Mouse (Mus musculus) adrenal gland, postnatal 10 days (tissue): ENCODE measurements at regions not wholly inside any gene's neighbourhood (a gene's known extent, or its start where the extent isn't known, plus 50 kb on each side); places are given as distances from the start of the nearest gene placed in this dataset.

ENCODE experiments used
- DNase-seq: peaks from one replicate; pipeline ENCODE4 v3.0.0; 2021; ENCODE audit warnings: mixed read lengths

GRCm38 (mm10) chr1:190526046-190526445 lies 355.5 kb upstream of the Prox1 start:
- no peak for DNase-seq

GRCm38 (mm10) chr1:190500106-190500505 lies 329.6 kb upstream of the Prox1 start:
- no peak for DNase-seq

- no peak for DNase-seq
Measured at GRCm38 (mm10) chr1:190497474-190497873, 327.0 kb upstream of the Prox1 start.

GRCm38 (mm10) chr1:190495741-190496520 lies 325.4 kb upstream of the Prox1 start:
- no peak for DNase-seq

GRCm38 (mm10) chr1:190486551-190487104 lies 316.1 kb upstream of the Prox1 start:
- DNase-seq, result no peak

- DNase-seq, result no peak
Measured at GRCm38 (mm10) chr1:190483366-190483765, 312.9 kb upstream of the Prox1 start.

- no peak for DNase-seq
Measured at GRCm38 (mm10) chr1:190481071-190481470, 310.6 kb upstream of the Prox1 start.

- no peak for DNase-seq
Measured at GRCm38 (mm10) chr1:190480601-190481000, 310.1 kb upstream of the Prox1 start.

- DNase-seq, result no peak
Measured at GRCm38 (mm10) chr1:190472761-190473160, 302.2 kb upstream of the Prox1 start.

GRCm38 (mm10) chr1:190470336-190470735 lies 299.8 kb upstream of the Prox1 start:
- no peak for DNase-seq

GRCm38 (mm10) chr1:190457541-190458061 lies 287.1 kb upstream of the Prox1 start:
- no peak for DNase-seq

GRCm38 (mm10) chr1:190453549-190453948 lies 283.0 kb upstream of the Prox1 start:
- no peak for DNase-seq

GRCm38 (mm10) chr1:190452115-190452842 lies 281.8 kb upstream of the Prox1 start:
- DNase-seq, result no peak

- no peak for DNase-seq
Measured at GRCm38 (mm10) chr1:190448263-190448662, 277.7 kb upstream of the Prox1 start.

- DNase-seq, result no peak
Measured at GRCm38 (mm10) chr1:190447253-190447652, 276.7 kb upstream of the Prox1 start.

GRCm38 (mm10) chr1:190446676-190447075 lies 276.2 kb upstream of the Prox1 start:
- DNase-seq, result no peak

GRCm38 (mm10) chr1:190444366-190444765 lies 273.9 kb upstream of the Prox1 start:
- DNase-seq, result no peak

GRCm38 (mm10) chr1:190443234-190443633 lies 272.7 kb upstream of the Prox1 start:
- no peak for DNase-seq

GRCm38 (mm10) chr1:190442166-190442565 lies 271.7 kb upstream of the Prox1 start:
- DNase-seq, result peak; percentile 37

GRCm38 (mm10) chr1:190438789-190439188 lies 268.3 kb upstream of the Prox1 start:
- DNase-seq, result peak; percentile 66

GRCm38 (mm10) chr1:190422874-190423273 lies 252.4 kb upstream of the Prox1 start:
- no peak for DNase-seq

- DNase-seq, result no peak
Measured at GRCm38 (mm10) chr1:190419709-190420108, 249.2 kb upstream of the Prox1 start.

- no peak for DNase-seq
Measured at GRCm38 (mm10) chr1:190417326-190417725, 246.8 kb upstream of the Prox1 start.
